Mouse (Mus musculus) CH12.LX (cell line): ENCODE results near the gene Etl4. TPM values are rescaled to one million over a fixed set of nuclear protein-coding genes. Genes with fewer than 3 reads are reported as not detected.

Experiments
- DNase-seq: peaks from one replicate; pipeline ENCODE4 v3.0.0-alpha.2; 2013; ENCODE audit errors: extremely low read depth
- H3K27ac ChIP-seq: 2 replicates; pipeline ENCODE4 v1.5.1; 2012; ENCODE audit warnings: low read depth, mild to moderate bottlenecking, control low read depth, moderate library complexity; ENCODE audit not compliant: insufficient read depth
- H3K27me3 ChIP-seq: replicated peaks from 2 replicates; pipeline ENCODE3; 2012; ENCODE audit warnings: inconsistent platforms
- H3K36me3 ChIP-seq, 2 experiments: replicated peaks in 1 of 2; 2 replicates each; pipeline versions ENCODE3 to v1.6.1; 2012; ENCODE audit warnings: inconsistent platforms in 1 of 2, low read length in 1 of 2, mild to moderate bottlenecking in 1 of 2, mixed read lengths in 1 of 2, moderate library complexity in 1 of 2; ENCODE audit not compliant: control insufficient read depth in 1 of 2, insufficient read depth in 1 of 2
- H3K4me1 ChIP-seq, 2 experiments: 2 replicates each; pipeline ENCODE4 v1.6.1; 2012; ENCODE audit warnings: inconsistent platforms in 1 of 2, moderate library complexity in 1 of 2; ENCODE audit not compliant: insufficient read depth in 2 of 2, control insufficient read depth in 1 of 2
- H3K4me2 ChIP-seq: 2 replicates; pipeline ENCODE4 v1.6.1; 2012; ENCODE audit warnings: low read depth, mild to moderate bottlenecking, control low read depth; ENCODE audit not compliant: poor library complexity, insufficient read depth, severe bottlenecking
- H3K4me3 ChIP-seq, 3 experiments: fragments of 150-350 bp in 1 of 3; sonication (generic) in 1 of 3; replicated peaks in 1 of 3; 2 replicates each; pipeline versions ENCODE3 to v1.5.1; 2011 to 2012; ENCODE audit warnings: low read depth in 2 of 3, low read length in 2 of 3, mild to moderate bottlenecking in 2 of 3, moderate library complexity in 2 of 3, control low read depth in 1 of 3, improper control_type of control experiment in 1 of 3, inconsistent platforms in 1 of 3, mixed read lengths in 1 of 3; ENCODE audit not compliant: poor library complexity in 1 of 3
- H3K79me2 ChIP-seq: replicated peaks from 2 replicates; pipeline ENCODE4 v1.6.1; 2012; ENCODE audit warnings: mild to moderate bottlenecking, moderate library complexity; ENCODE audit not compliant: control insufficient read depth, poor library complexity, insufficient read depth, severe bottlenecking; ENCODE audit errors: extremely low read depth
- H3K9ac ChIP-seq: 2 replicates; pipeline ENCODE4 v1.6.1; 2012; ENCODE audit warnings: low read depth, mild to moderate bottlenecking, control low read depth, moderate library complexity; ENCODE audit not compliant: insufficient read depth
- H3K9me3 ChIP-seq: replicated peaks from 2 replicates; pipeline ENCODE3; 2012; ENCODE audit warnings: low read length, inconsistent platforms, mixed read lengths
- BHLHE40 ChIP-seq: IDR thresholded peaks from 2 replicates; pipeline ENCODE4 v1.6.1; 2011; ENCODE audit warnings: mild to moderate bottlenecking, low read depth, low read length, improper control_type of control experiment
- ELF1 ChIP-seq: IDR thresholded peaks from 2 replicates; pipeline ENCODE4 v1.6.1; 2014; ENCODE audit warnings: low read depth, mild to moderate bottlenecking, inconsistent platforms, low read length, improper control_type of control experiment
- EP300 ChIP-seq: IDR thresholded peaks from 2 replicates; pipeline ENCODE4 v1.6.1; 2011; ENCODE audit warnings: low read length, improper control_type of control experiment
- ETS1 ChIP-seq: conservative IDR thresholded peaks from 2 replicates; pipeline ENCODE4 v1.6.1; 2012; ENCODE audit warnings: low read depth, mild to moderate bottlenecking, inconsistent platforms, low read length, improper control_type of control experiment, moderate library complexity
- HCFC1 ChIP-seq: IDR thresholded peaks from 2 replicates; pipeline ENCODE4 v1.6.1; 2012; ENCODE audit warnings: low read depth, mild to moderate bottlenecking, inconsistent platforms, low read length, improper control_type of control experiment
- IRF4 ChIP-seq: IDR thresholded peaks from 2 replicates; pipeline ENCODE4 v1.6.1; 2014; ENCODE audit warnings: low read depth, mild to moderate bottlenecking, inconsistent platforms, low read length, improper control_type of control experiment
- JUN ChIP-seq: IDR thresholded peaks from 2 replicates; pipeline ENCODE4 v1.6.1; 2011; ENCODE audit warnings: low read depth, mild to moderate bottlenecking, low read length, improper control_type of control experiment, moderate library complexity; ENCODE audit not compliant: insufficient read depth
- JUND ChIP-seq: conservative IDR thresholded peaks from 2 replicates; pipeline ENCODE4 v1.6.1; 2011; ENCODE audit warnings: low read depth, low read length, improper control_type of control experiment
- MAFK ChIP-seq: IDR thresholded peaks from 2 replicates; pipeline ENCODE4 v1.6.1; 2011; ENCODE audit warnings: low read length, improper control_type of control experiment; ENCODE audit not compliant: insufficient replicate concordance
- MAX ChIP-seq: IDR thresholded peaks from 2 replicates; pipeline ENCODE4 v1.6.1; 2011; ENCODE audit warnings: low read length, improper control_type of control experiment
- MAZ ChIP-seq: IDR thresholded peaks from 2 replicates; pipeline ENCODE4 v1.6.1; 2012; ENCODE audit warnings: low read depth, mild to moderate bottlenecking, inconsistent platforms, low read length, improper control_type of control experiment, moderate library complexity
- MEF2A ChIP-seq: IDR thresholded peaks from 2 replicates; pipeline ENCODE4 v1.6.1; 2014; ENCODE audit warnings: low read depth, mild to moderate bottlenecking, inconsistent platforms, low read length, improper control_type of control experiment, borderline replicate concordance
- MXI1 ChIP-seq: IDR thresholded peaks from 2 replicates; pipeline ENCODE4 v1.6.1; 2011; ENCODE audit warnings: mild to moderate bottlenecking, low read depth, low read length, improper control_type of control experiment
- MYC ChIP-seq: IDR thresholded peaks from 2 replicates; pipeline ENCODE4 v1.6.1; 2011; ENCODE audit warnings: low read depth, mild to moderate bottlenecking, improper control_type of control experiment, low read length
- NRF1 ChIP-seq: IDR thresholded peaks from 2 replicates; pipeline ENCODE4 v1.6.1; 2014; ENCODE audit warnings: low read depth, mild to moderate bottlenecking, inconsistent platforms, low read length, improper control_type of control experiment, moderate library complexity
- POLR2A ChIP-seq: IDR thresholded peaks from 2 replicates; pipeline ENCODE4 v1.6.1; 2011; ENCODE audit warnings: low read depth, mild to moderate bottlenecking, improper control_type of control experiment, low read length
- RAD21 ChIP-seq: IDR thresholded peaks from 2 replicates; pipeline ENCODE4 v1.6.1; 2011; ENCODE audit warnings: low read depth, mild to moderate bottlenecking, low read length, improper control_type of control experiment, moderate library complexity
- RCOR1 ChIP-seq: conservative IDR thresholded peaks from 2 replicates; pipeline ENCODE4 v1.6.1; 2012; ENCODE audit warnings: low read depth, mild to moderate bottlenecking, inconsistent platforms, low read length, improper control_type of control experiment
- UBTF ChIP-seq: IDR thresholded peaks from 2 replicates; pipeline ENCODE4 v1.6.1; 2012; ENCODE audit warnings: low read depth, mild to moderate bottlenecking, inconsistent platforms, low read length, improper control_type of control experiment, moderate library complexity
- USF1 ChIP-seq: IDR thresholded peaks from 2 replicates; pipeline ENCODE4 v1.6.1; 2014; ENCODE audit warnings: low read depth, mild to moderate bottlenecking, inconsistent platforms, low read length, improper control_type of control experiment
- ZKSCAN1 ChIP-seq: IDR thresholded peaks from 2 replicates; pipeline ENCODE4 v1.6.1; 2012; ENCODE audit warnings: low read depth, inconsistent platforms, low read length, improper control_type of control experiment, borderline replicate concordance
- ZNF384 ChIP-seq: IDR thresholded peaks from 2 replicates; pipeline ENCODE4 v1.6.1; 2012; ENCODE audit warnings: low read depth, low read length, improper control_type of control experiment, inconsistent platforms
- dilution Hi-C: fragments of 300-500 bp; cut with MboI; formaldehyde crosslinking; loops from 2 replicates; pipeline ENCODE4 v1.14.3; 2020; ENCODE audit warnings: low sequenced_read_pairs; ENCODE audit not compliant: extremely low pct_unique_long_range_greater_than_20kb, extremely low pct_ligation_motif_present
- in situ Hi-C: fragments of 300-500 bp; cut with MboI; formaldehyde crosslinking; loops from 3 replicates; pipeline ENCODE4 v1.14.3; 2019; ENCODE audit warnings: low sequenced_read_pairs, low pct_ligation_motif_present, low pct_unique_long_range_greater_than_20kb, mixed read lengths
- polyA plus RNA-seq: library from polyadenylated mRNA; unstranded; fragments of >175 nt; gene quantifications from 2 replicates; pipeline ENCODE4 v1.2.1, GENCODE M21; 2012; ENCODE audit warnings: low read depth; ENCODE audit not compliant: insufficient read length
- total RNA-seq, 2 experiments: library from RNA; depleted of rRNA; stranded (reverse); fragments of 300-350 nt in 1 of 2; fragments of >200 nt in 1 of 2; gene quantifications; 2 replicates each; pipeline ENCODE4 v1.2.3; 2012 to 2014

Etl4 gene
- total and polyA plus RNA-seq, 3 experiments: 7.2 to 18.6 (median 11.7) TPM

GRCm38 (mm10) chr2:20516270-20516865 is 606.8 kb downstream of the Etl4 start:
- Histone ChIP-seq H3K27me3 (no peaks in the 10 kb centered on the region), H3K4me1 (peaks cover 11 to 32% of the 10 kb centered on the region in 2 experiments), H3K36me3 (no peaks in the 10 kb centered on the region), H3K4me2 (no peak overlapping the region), H3K79me2 (no peaks in the 10 kb centered on the region), H3K9ac (no peak overlapping the region), H3K4me3 (no peak overlapping the region), H3K27ac (no peak overlapping the region), H3K9me3 (no peaks in the 10 kb centered on the region)
- no peak for TF ChIP-seq ETS1
- TF ChIP-seq MXI1: no peak
- no peak for TF ChIP-seq POLR2A
- no peak for TF ChIP-seq MEF2A
- no peak for TF ChIP-seq USF1
- peak; percentile 63 for TF ChIP-seq ZNF384
- TF ChIP-seq MAFK: no peak
- no peak for TF ChIP-seq RAD21
- no peak for TF ChIP-seq ZKSCAN1
- dilution Hi-C loops: no loop called here
- no peak for DNase-seq
- in situ Hi-C loops: no loop called here

DNA sequence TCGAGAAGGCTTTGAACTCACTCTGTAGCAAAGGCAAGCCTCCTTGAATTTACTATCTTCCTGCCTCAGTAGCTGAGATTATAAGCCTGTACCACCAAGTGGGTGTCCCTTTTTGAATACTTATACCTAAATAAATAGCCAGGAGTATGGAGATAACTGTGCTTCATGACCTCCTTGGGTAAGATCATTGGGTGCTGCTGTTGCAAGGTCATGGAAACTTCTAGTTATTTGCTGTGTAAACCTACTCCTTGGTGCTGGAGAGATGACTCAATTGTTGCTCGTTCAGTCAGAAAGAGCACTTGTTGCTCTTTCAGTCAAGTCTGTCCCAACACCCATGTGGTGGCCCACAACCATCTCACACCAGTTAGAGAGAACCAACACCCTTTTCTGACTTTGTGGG is 608.3 kb downstream of the Etl4 start:
- H3K27ac ChIP-seq: no peak overlapping the region
- H3K79me2 ChIP-seq: no peaks in the 10 kb centered on the region
- no peaks in the 10 kb centered on the region for H3K36me3 ChIP-seq
- peak; percentile 57 for DNase-seq
- in situ Hi-C loops (no loop called here), dilution Hi-C loops (no loop called here)
- no peak overlapping the region for H3K4me3 ChIP-seq
- H3K9ac ChIP-seq: no peak overlapping the region
- H3K4me2 ChIP-seq: no peak overlapping the region
- no peaks in the 10 kb centered on the region for H3K9me3 ChIP-seq
- TF ChIP-seq HCFC1: no peak
- TF ChIP-seq BHLHE40: 0 out of 2 replicates have a peak, but pooled peaks have one; percentile 6
- TF ChIP-seq ZKSCAN1: no peak
- TF ChIP-seq ELF1: no peak
- TF ChIP-seq MAFK: 0 out of 2 replicates have a peak, but pooled peaks have one; percentile 34
- TF ChIP-seq MYC: peak; percentile 51; the same call in 1 of the 2 replicates
- TF ChIP-seq MAX: 0 out of 2 replicates have a peak, but pooled peaks have one; percentile 13
- peak; percentile 53 for TF ChIP-seq JUND
- TF ChIP-seq MEF2A: peak; percentile 42; the same call in 1 of the 2 replicates
- no peak for TF ChIP-seq RCOR1
- peak; percentile 55; the same call in 1 of the 2 replicates for TF ChIP-seq EP300
- no peak for TF ChIP-seq RAD21
- TF ChIP-seq JUN: peak; percentile 32; the same call in 1 of the 2 replicates
- TF ChIP-seq NRF1: no peak
- TF ChIP-seq UBTF: no peak
- peak; percentile 70; the same call in 1 of the 2 replicates for TF ChIP-seq IRF4
- TF ChIP-seq MAZ: no peak
- TF ChIP-seq, all 38 proteins: peak for 9
- no peaks in the 10 kb centered on the region for H3K27me3 ChIP-seq
- H3K4me1 ChIP-seq: peaks cover 15 to 45% of the 10 kb centered on the region in 2 experiments
